Mouse (Mus musculus) urinary bladder, adult 2 months (tissue): ENCODE data around the gene Zic3. TPM values are rescaled to one million over a fixed set of nuclear protein-coding genes. Genes with fewer than 3 reads are reported as not detected.

Source experiments
- DNase-seq: peaks from one replicate; pipeline ENCODE4 v3.0.0; 2022; ENCODE audit warnings: low spot score
- polyA plus RNA-seq: library from polyadenylated mRNA; depleted of rRNA; stranded (reverse); fragments of >200 nt; gene quantifications from 2 replicates; pipeline ENCODE4 v1.2.3, GENCODE M21; 2012

The Zic3 gene
- polyA plus RNA-seq, 1 experiment: not detected

DNA sequence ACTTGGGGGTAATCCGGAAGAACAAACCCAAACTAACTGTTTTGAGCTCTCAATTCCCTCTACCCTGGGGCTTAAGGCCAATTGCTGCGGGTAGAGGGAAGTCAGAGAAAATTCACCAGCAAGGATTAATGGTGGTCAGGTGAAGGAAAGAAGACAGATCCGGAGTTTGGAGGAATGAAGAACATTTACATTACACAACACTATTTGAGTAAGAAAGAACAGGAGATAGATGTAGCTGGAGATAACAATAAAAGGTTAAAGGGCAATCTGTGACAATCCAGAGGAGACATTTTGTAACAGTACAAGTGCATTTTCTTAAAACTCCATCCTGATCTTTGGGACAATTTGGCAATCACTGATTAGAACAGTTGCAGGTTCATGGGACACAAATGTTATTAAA, 19.4 kb downstream of the Zic3 start:
- DNase-seq: no peak

DNA sequence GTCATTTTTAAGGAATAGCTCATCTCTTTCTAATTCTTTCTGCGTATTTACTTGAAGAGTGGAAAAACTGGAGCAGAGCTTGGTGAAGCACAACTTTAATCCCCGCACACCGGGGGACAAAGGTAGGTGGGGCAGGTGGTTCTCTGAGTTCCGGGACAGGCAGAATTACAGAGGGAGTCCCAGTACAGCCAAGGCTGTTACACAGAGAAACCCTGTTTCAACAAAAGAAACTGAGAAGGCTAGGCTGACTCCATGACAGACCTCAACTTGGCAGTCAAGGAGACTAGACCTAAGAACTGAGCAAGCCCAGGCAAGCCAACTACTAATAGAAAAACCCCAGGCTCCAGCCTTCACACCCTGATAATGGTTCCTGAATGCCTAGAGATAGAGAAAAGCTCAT, 20.0 kb downstream of the Zic3 start:
- no peak for DNase-seq
